Mouse (Mus musculus): ENCODE measurements around the gene Hist1h3h. TPM values are rescaled to one million over a fixed set of nuclear protein-coding genes. Genes with fewer than 3 reads are reported as not detected.

The Hist1h3h gene
- total RNA-seq, 2 experiments from 2014 or later = 48.4 to 55.7 TPM

- no peak for DNase-seq (ENCODE audit: low spot score in 2 of 2)
Measured at GRCm38 (mm10) chr13:21727948-21728572, 10.6 kb downstream of the Hist1h3h start.

GRCm38 (mm10) chr13:21729544-21729943 is 12.1 kb downstream of the Hist1h3h start:
- no peak for DNase-seq (ENCODE audit: low spot score in 2 of 2)

- DNase-seq (ENCODE audit: low spot score in 2 of 2) = no peak
Measured at GRCm38 (mm10) chr13:21733466-21733865, 16.0 kb downstream of the Hist1h3h start.

- peak; percentile 56 to 81 for DNase-seq (ENCODE audit: low spot score in 2 of 2)
Measured at GRCm38 (mm10) chr13:21734010-21734905, 16.8 kb downstream of the Hist1h3h start.

- DNase-seq (ENCODE audit: low spot score in 2 of 2) = peak; percentile 67 to 82
Measured at GRCm38 (mm10) chr13:21734906-21735767, 17.7 kb downstream of the Hist1h3h start, which contains the start of gene Hist1h4j. Gene Hist1h4j (plus strand): TSS chr13:21735064.

GRCm38 (mm10) chr13:21745006-21745405 is 27.5 kb downstream of the Hist1h3h start:
- DNase-seq (ENCODE audit: low spot score in 2 of 2) = no peak

- DNase-seq (ENCODE audit: low spot score in 2 of 2) = no peak
Measured at GRCm38 (mm10) chr13:21749387-21750158, 32.1 kb downstream of the Hist1h3h start.

GRCm38 (mm10) chr13:21750159-21751017 is 32.9 kb downstream of the Hist1h3h start, which contains the start of gene Hist1h4k:
Gene Hist1h4k (minus strand): TSS chr13:21750505.
- peak; percentile 89 to 93 for DNase-seq (ENCODE audit: low spot score in 2 of 2)

- DNase-seq (ENCODE audit: low spot score in 2 of 2) = no peak
Measured at GRCm38 (mm10) chr13:21751417-21751816, 34.0 kb downstream of the Hist1h3h start.

- no peak for DNase-seq (ENCODE audit: low spot score in 2 of 2)
Measured at GRCm38 (mm10) chr13:21751827-21752226, 34.4 kb downstream of the Hist1h3h start.

GRCm38 (mm10) chr13:21752356-21752755 is 34.9 kb downstream of the Hist1h3h start:
- no peak for DNase-seq (ENCODE audit: low spot score in 2 of 2)

GRCm38 (mm10) chr13:21753051-21753523 is 35.6 kb downstream of the Hist1h3h start:
- DNase-seq (ENCODE audit: low spot score in 2 of 2) = no peak

- DNase-seq (ENCODE audit: low spot score in 2 of 2) = peak; percentile 74 to 91
Measured at GRCm38 (mm10) chr13:21753524-21754285, 36.2 kb downstream of the Hist1h3h start, which contains the start of the genes Hist1h2ak and Hist1h2bn. Gene Hist1h2ak (minus strand): TSS chr13:21753827. Gene Hist1h2bn (plus strand): TSS chr13:21754123.

GRCm38 (mm10) chr13:21754294-21755001 is 37.0 kb downstream of the Hist1h3h start:
- DNase-seq (ENCODE audit: low spot score in 2 of 2) = peak in 1 of 2 experiments; percentile 27

- no peak for DNase-seq (ENCODE audit: low spot score in 2 of 2)
Measured at GRCm38 (mm10) chr13:21755707-21756106, 38.2 kb downstream of the Hist1h3h start.
